14 mouse cellular contexts compared by ENCODE assay signal in genomic region chr17:47484993-47485392, GRCm38 (mm10). TPM values are rescaled to one million over a fixed set of nuclear protein-coding genes. Genes with fewer than 3 reads are reported as not detected.
DNase-seq lines count a peak whose midpoint lies in the region; ATAC-seq and TF ChIP-seq lines count a peak whose summit lies in the region.
"Had no signal": no experiment of that assay in that cellular context is flagged by ENCODE, and none has a peak within 500 bp of the region (broad histone marks: within the 10 kb centered on the region; RNA-seq: fewer than 3 reads in every experiment).

No protein-coding gene starts in this region.

- H3K27ac ChIP-seq in hindbrain, embryonic 10.5 days = peak overlapping the region; percentile 60
- H3K27ac ChIP-seq in hindbrain, embryonic 16.5 days (ENCODE audit: low read depth, low read length) = no peak overlapping the region
- H3K27ac ChIP-seq in ES-Bruce4 (ENCODE audit: insufficient read depth, low read length) = peak overlapping the region; percentile 39
- peak overlapping the region; percentile 75 for H3K27ac ChIP-seq in embryonic facial prominence, embryonic 10.5 days (replicated peaks)
- H3K27ac ChIP-seq in liver, embryonic 11.5 days (ENCODE audit: low read depth, low read length) = peak overlapping the region; percentile 93
- H3K27ac ChIP-seq: hindbrain, embryonic 15.5 days had no signal

- no peak for DNase-seq in hindbrain, embryonic 10.5 days (ENCODE audit: low spot score)
- no peak for DNase-seq in embryonic facial prominence, embryonic 10.5 days (ENCODE audit: low spot score)
- no peak for DNase-seq in liver, embryonic 11.5 days (ENCODE audit: low spot score)
- no peak for DNase-seq in layer of hippocampus, postnatal 14 days (ENCODE audit: low spot score in 2 of 2)
- no peak for DNase-seq in left cerebral cortex, postnatal 14 days (ENCODE audit: low spot score in 2 of 2)
- no peak for DNase-seq in embryo, embryonic 10 days (ENCODE audit: low spot score)
- DNase-seq: thymus, postnatal 36 days had no signal

- intact Hi-C loops in left cerebral cortex, postnatal 14 days (cut with DNase I) = loop anchor here (5.0 kb wide), 1 partner anchor 98 kb away; the partner anchor contains the start of gene Guca1b

- no peak overlapping the region for H3K9ac ChIP-seq in hindbrain, embryonic 16.5 days (ENCODE audit: low read depth, low read length)
- no peak overlapping the region for H3K9ac ChIP-seq in ES-Bruce4 (ENCODE audit: low read depth, poor library complexity, severe bottlenecking)
- peak overlapping the region; percentile 49; the same call in 1 of the 2 replicates for H3K9ac ChIP-seq in liver, embryonic 11.5 days (ENCODE audit: low read depth, low read length)
- H3K9ac ChIP-seq: hindbrain, embryonic 15.5 days had no signal

- H3K9me3 ChIP-seq in hindbrain, embryonic 10.5 days = no peaks in the 10 kb centered on the region
- no peaks in the 10 kb centered on the region for H3K9me3 ChIP-seq in hindbrain, embryonic 16.5 days (ENCODE audit: control insufficient read depth, low read length)
- no peaks in the 10 kb centered on the region for H3K9me3 ChIP-seq in ES-Bruce4 (replicated peaks; ENCODE audit: control insufficient read depth, insufficient read depth, low read length, poor library complexity, severe bottlenecking)
- H3K9me3 ChIP-seq in embryonic facial prominence, embryonic 10.5 days = no peaks in the 10 kb centered on the region
- H3K9me3 ChIP-seq in liver, embryonic 11.5 days (ENCODE audit: control insufficient read depth, low read length) = no peaks in the 10 kb centered on the region
- H3K9me3 ChIP-seq: hindbrain, embryonic 15.5 days had no signal

- 6% methylated on average over 3 of the region's 3 CpGs for WGBS in hindbrain, embryonic 10.5 days
- WGBS in hindbrain, embryonic 16.5 days = 10% methylated on average over 3 of the region's 3 CpGs
- WGBS in embryonic facial prominence, embryonic 10.5 days = 4% methylated on average over 3 of the region's 3 CpGs
- 8% methylated on average over 3 of the region's 3 CpGs for WGBS in liver, embryonic 11.5 days

- no peak for TF ChIP-seq POLR2A in ES-Bruce4 (IDR thresholded peaks at IDR 0.05; ENCODE audit: insufficient read depth, low read length)

- H3K36me3 ChIP-seq in hindbrain, embryonic 10.5 days = peaks cover 21% of the 10 kb centered on the region
- H3K36me3 ChIP-seq in hindbrain, embryonic 16.5 days (ENCODE audit: control insufficient read depth, insufficient read depth, low read length) = peaks cover 12% of the 10 kb centered on the region
- H3K36me3 ChIP-seq in ES-Bruce4 (ENCODE audit: control insufficient read depth, insufficient read depth, low read length, poor library complexity, severe bottlenecking) = peaks cover 10% of the 10 kb centered on the region
- peaks cover 26% of the 10 kb centered on the region for H3K36me3 ChIP-seq in embryonic facial prominence, embryonic 10.5 days (replicated peaks)
- H3K36me3 ChIP-seq in liver, embryonic 11.5 days (ENCODE audit: control insufficient read depth, insufficient read depth, low read length) = peaks cover 13% of the 10 kb centered on the region

- no peaks in the 10 kb centered on the region for H3K27me3 ChIP-seq in hindbrain, embryonic 10.5 days (ENCODE audit: insufficient read depth, poor library complexity, severe bottlenecking)
- no peaks in the 10 kb centered on the region for H3K27me3 ChIP-seq in hindbrain, embryonic 16.5 days (replicated peaks; ENCODE audit: control insufficient read depth, insufficient read depth, low read length)
- no peaks in the 10 kb centered on the region for H3K27me3 ChIP-seq in ES-Bruce4 (ENCODE audit: control insufficient read depth, insufficient read depth, low read length, poor library complexity, severe bottlenecking)
- no peaks in the 10 kb centered on the region for H3K27me3 ChIP-seq in embryonic facial prominence, embryonic 10.5 days (replicated peaks; ENCODE audit: low read depth, poor library complexity, severe bottlenecking)
- no peaks in the 10 kb centered on the region for H3K27me3 ChIP-seq in liver, embryonic 11.5 days (replicated peaks; ENCODE audit: control insufficient read depth, insufficient read depth, low read length)
- H3K27me3 ChIP-seq: CH12.LX; hindbrain, embryonic 15.5 days had no signal

- H3K4me1 ChIP-seq in hindbrain, embryonic 10.5 days (replicated peaks) = peaks cover 29% of the 10 kb centered on the region
- no peaks in the 10 kb centered on the region for H3K4me1 ChIP-seq in hindbrain, embryonic 16.5 days (ENCODE audit: control insufficient read depth, insufficient read depth, low read depth, low read length)
- peaks cover 10% of the 10 kb centered on the region for H3K4me1 ChIP-seq in ES-Bruce4 (ENCODE audit: control insufficient read depth, insufficient read depth, low read length)
- H3K4me1 ChIP-seq in embryonic facial prominence, embryonic 10.5 days = peaks cover 30% of the 10 kb centered on the region
- H3K4me1 ChIP-seq in liver, embryonic 11.5 days (replicated peaks; ENCODE audit: control insufficient read depth, insufficient read depth, low read length) = peaks cover 25% of the 10 kb centered on the region
- H3K4me1 ChIP-seq: hindbrain, embryonic 15.5 days had no signal

- no peak for ATAC-seq in hindbrain, embryonic 16.5 days
- peak; percentile 73 for ATAC-seq in liver, embryonic 11.5 days (replicated peaks; ENCODE audit: low FRiP score)

- TF ChIP-seq EP300 in ES-Bruce4 (IDR thresholded peaks at IDR 0.05; ENCODE audit: insufficient read depth, low read depth, low read length) = no peak

- no peak overlapping the region for H3K4me3 ChIP-seq in hindbrain, embryonic 10.5 days
- H3K4me3 ChIP-seq in hindbrain, embryonic 16.5 days (ENCODE audit: low read length) = no peak overlapping the region
- H3K4me3 ChIP-seq in ES-Bruce4 (ENCODE audit: low read depth, low read length) = no peak overlapping the region
- no peak overlapping the region for H3K4me3 ChIP-seq in embryonic facial prominence, embryonic 10.5 days
- no peak overlapping the region for H3K4me3 ChIP-seq in liver, embryonic 11.5 days (ENCODE audit: low read depth, low read length)
- H3K4me3 ChIP-seq: hindbrain, embryonic 15.5 days had no signal

- no peak for TF ChIP-seq CTCF in ES-Bruce4 (IDR thresholded peaks at IDR 0.05; ENCODE audit: low read depth, low read length)

- H3K4me2 ChIP-seq in hindbrain, embryonic 16.5 days (ENCODE audit: low read length) = no peak overlapping the region
- peak overlapping the region; percentile 43 for H3K4me2 ChIP-seq in liver, embryonic 11.5 days
- H3K4me2 ChIP-seq: hindbrain, embryonic 15.5 days had no signal

RNA-seq across cellular contexts. Expression of gene Taf8, which starts 17.1 kb away (rescaled TPM):
- polyA plus RNA-seq in hindbrain, embryonic 10.5 days (2016; fragmentation: Nextera tagmentation; extraction: Ambion mirVana) = 32.5 and 36.0 TPM in 2 replicates
- 20.0 and 20.5 TPM in 2 replicates for polyA plus RNA-seq in hindbrain, embryonic 16.5 days (2015; fragmentation: Nextera tagmentation; extraction: Ambion mirVana)
- polyA plus RNA-seq in ES-Bruce4 (2011; ENCODE audit: insufficient read depth, insufficient read length, low read depth, missing spikeins) = 45.5 and 46.6 TPM in 2 replicates
- 32.0 and 35.3 TPM in 2 replicates for polyA plus RNA-seq in embryonic facial prominence, embryonic 10.5 days (2016; fragmentation: Nextera tagmentation; extraction: Ambion mirVana)
- 20.7 and 21.3 TPM in 2 replicates for polyA plus RNA-seq in liver, embryonic 11.5 days (2014; fragmentation: Nextera tagmentation; extraction: Ambion mirVana)
- total RNA-seq in layer of hippocampus, postnatal 14 days (2021) = 10 to 100 TPM; 14.8 to 16.4 TPM
- 10 to 100 TPM; 14.6 to 17.1 TPM for total RNA-seq in left cerebral cortex, postnatal 14 days (2021)

RNA-seq across cellular contexts. Expression of gene Ccnd3, which starts 19.9 kb away (rescaled TPM):
- 289 and 330 TPM in 2 replicates for polyA plus RNA-seq in hindbrain, embryonic 10.5 days (2016; fragmentation: Nextera tagmentation; extraction: Ambion mirVana)
- polyA plus RNA-seq in hindbrain, embryonic 16.5 days (2015; fragmentation: Nextera tagmentation; extraction: Ambion mirVana) = 81.7 and 99.9 TPM in 2 replicates
- 181 and 185 TPM in 2 replicates for polyA plus RNA-seq in ES-Bruce4 (2011; ENCODE audit: insufficient read depth, insufficient read length, low read depth, missing spikeins)
- polyA plus RNA-seq in embryonic facial prominence, embryonic 10.5 days (2016; fragmentation: Nextera tagmentation; extraction: Ambion mirVana) = 325 and 335 TPM in 2 replicates
- polyA plus RNA-seq in liver, embryonic 11.5 days (2014; fragmentation: Nextera tagmentation; extraction: Ambion mirVana) = 525 and 530 TPM in 2 replicates
- total RNA-seq in layer of hippocampus, postnatal 14 days (2021) = 10 to 100 TPM; 39.6 to 46.3 TPM
- 10 to 100 TPM; 30.1 to 30.7 TPM for total RNA-seq in left cerebral cortex, postnatal 14 days (2021)

RNA-seq across cellular contexts. Expression of gene 1700001C19Rik, which starts 47.8 kb away (rescaled TPM):
- 0.67 TPM in 1 of 2 replicates, not detected in the other for polyA plus RNA-seq in hindbrain, embryonic 10.5 days (2016; fragmentation: Nextera tagmentation; extraction: Ambion mirVana)
- 0.62 and 1.1 TPM in 2 replicates for polyA plus RNA-seq in hindbrain, embryonic 16.5 days (2015; fragmentation: Nextera tagmentation; extraction: Ambion mirVana)
- polyA plus RNA-seq in ES-Bruce4 (2011; ENCODE audit: insufficient read depth, insufficient read length, low read depth, missing spikeins) = 0.75 and 1.3 TPM in 2 replicates
- polyA plus RNA-seq in embryonic facial prominence, embryonic 10.5 days (2016; fragmentation: Nextera tagmentation; extraction: Ambion mirVana) = 0.25 TPM in 1 of 2 replicates, not detected in the other
- 0.52 and 0.96 TPM in 2 replicates for polyA plus RNA-seq in liver, embryonic 11.5 days (2014; fragmentation: Nextera tagmentation; extraction: Ambion mirVana)
- total RNA-seq in layer of hippocampus, postnatal 14 days (2021) = not detected
- not detected for total RNA-seq in left cerebral cortex, postnatal 14 days (2021)
- total RNA-seq: CH12.LX; layer of hippocampus, postnatal 25 days; neutrophil, adult 5-6 weeks had no signal
- polyA plus RNA-seq: spleen, adult 2 months had no signal

RNA-seq across cellular contexts. Expression of gene AI661453, which starts 48.6 kb away (rescaled TPM):
- polyA plus RNA-seq in hindbrain, embryonic 10.5 days (2016; fragmentation: Nextera tagmentation; extraction: Ambion mirVana) = 0.24 and 0.54 TPM in 2 replicates
- polyA plus RNA-seq in hindbrain, embryonic 16.5 days (2015; fragmentation: Nextera tagmentation; extraction: Ambion mirVana) = 0.11 and 0.42 TPM in 2 replicates
- polyA plus RNA-seq in ES-Bruce4 (2011; ENCODE audit: insufficient read depth, insufficient read length, low read depth, missing spikeins) = 37.6 and 39.2 TPM in 2 replicates
- polyA plus RNA-seq in embryonic facial prominence, embryonic 10.5 days (2016; fragmentation: Nextera tagmentation; extraction: Ambion mirVana) = 0.27 and 0.36 TPM in 2 replicates
- polyA plus RNA-seq in liver, embryonic 11.5 days (2014; fragmentation: Nextera tagmentation; extraction: Ambion mirVana) = 0.22 and 0.23 TPM in 2 replicates
- under 1 TPM; 0.28 to 0.48 TPM for total RNA-seq in layer of hippocampus, postnatal 14 days (2021)
- total RNA-seq in left cerebral cortex, postnatal 14 days (2021) = under 1 TPM; 0.23 to 0.59 TPM
- total RNA-seq: CH12.LX had no signal
